Mouse (Mus musculus) thymus, adult 18-20 months (tissue): Measurements from ENCODE around the gene Fam221b.

ENCODE experiments used
- DNase-seq, 2 experiments: peaks; one replicate each; pipeline ENCODE4 v3.0.0; 2022; ENCODE audit warnings: mixed read lengths in 2 of 2

Fam221b gene

GRCm38 (mm10) chr4:43612534-43612933, 56.4 kb downstream of the Fam221b start:
- DNase-seq, result no peak
